In genomic region chr16:4594814-4595526, GRCm38 (mm10) we compare ENCODE assay signal across 8 mouse cellular contexts. TPM values are rescaled to one million over a fixed set of nuclear protein-coding genes. Genes with fewer than 3 reads are reported as not detected.
DNase-seq lines count a peak whose midpoint lies in the region; ATAC-seq and TF ChIP-seq lines count a peak whose summit lies in the region.

No protein-coding gene starts in this region.

- H3K36me3 ChIP-seq in heart, adult 2 months (ENCODE audit: control insufficient read depth, insufficient read depth, low read length) = no peaks in the 10 kb centered on the region; the same call in 1 of the 2 replicates
- peaks cover 6% of the 10 kb centered on the region for H3K36me3 ChIP-seq in lung, embryonic 16.5 days (ENCODE audit: control insufficient read depth, insufficient read depth, low read length)

- no peaks in the 10 kb centered on the region for H3K9me3 ChIP-seq in lung, embryonic 16.5 days (ENCODE audit: control insufficient read depth, low read length)

- ATAC-seq in hematopoietic stem cell, adult 5-6 weeks (replicated peaks in 1 of 2; ENCODE audit: insufficient read depth in 1 of 2, low FRiP score in 2 of 2, low TSS enrichment in 1 of 2, low read depth in 1 of 2, poor library complexity in 2 of 2, severe bottlenecking in 2 of 2) = peak; percentile 23 to 31; a peak in 1 of 4 replicates
- ATAC-seq in lung, embryonic 16.5 days (ENCODE audit: low read depth) = peak; percentile 32

- DNase-seq in heart, adult 2 months = no peak
- no peak for DNase-seq in heart, adult 8-10 months (ENCODE audit: low spot score)
- DNase-seq in B cell, adult 2 months = peak; percentile 25 to 38
- DNase-seq in cerebellum, adult 9-11 months = peak; percentile 59
- DNase-seq in testis, postnatal 14 days (ENCODE audit: low spot score) = peak; percentile 53
- DNase-seq in spleen, adult 12 weeks (ENCODE audit: low spot score) = no peak

- H3K79me2 ChIP-seq in heart, adult 2 months (replicated peaks; ENCODE audit: control insufficient read depth, insufficient read depth, low read length) = no peaks in the 10 kb centered on the region

- no peak for TF ChIP-seq POLR2A in heart, adult 2 months (IDR thresholded peaks at IDR 0.05; ENCODE audit: insufficient read depth, low read depth, low read length)

- peak overlapping the region; percentile 91 for H3K4me2 ChIP-seq in lung, embryonic 16.5 days (ENCODE audit: low read depth, low read length)

- TF ChIP-seq CTCF in heart, adult 2 months (IDR thresholded peaks at IDR 0.05) = no peak

- intact Hi-C loops in heart, adult 2 months (cut with DNase I) = loop anchor here (1.0 to 2.0 kb wide), 2 partner anchors 9 to 36 kb away; partner anchors contain the start of gene Tfap4

- H3K9ac ChIP-seq in heart, adult 2 months (ENCODE audit: low read depth, low read length) = peak overlapping the region; percentile 88
- peak overlapping the region; percentile 93 for H3K9ac ChIP-seq in lung, embryonic 16.5 days (ENCODE audit: low read length)

- H3K4me3 ChIP-seq in heart, adult 2 months = peak overlapping the region; percentile 75
- H3K4me3 ChIP-seq in lung, embryonic 16.5 days (ENCODE audit: low read length) = peak overlapping the region; percentile 90

- peaks cover 2% of the 10 kb centered on the region for H3K4me1 ChIP-seq in heart, adult 2 months (ENCODE audit: control insufficient read depth, insufficient read depth, low read length)
- H3K4me1 ChIP-seq in lung, embryonic 16.5 days (replicated peaks; ENCODE audit: control insufficient read depth, insufficient read depth, low read length) = peaks cover 56% of the 10 kb centered on the region

- H3K27me3 ChIP-seq in heart, adult 2 months (ENCODE audit: control insufficient read depth, insufficient read depth, low read length) = no peaks in the 10 kb centered on the region
- H3K27me3 ChIP-seq in lung, embryonic 16.5 days (ENCODE audit: control insufficient read depth, insufficient read depth, low read depth, low read length) = no peaks in the 10 kb centered on the region

- WGBS in heart, adult 2 months = 3% methylated on average over 40 of the region's 52 CpGs
- WGBS in lung, embryonic 16.5 days = under 1% methylated on average over 34 of the region's 52 CpGs

- peak overlapping the region; percentile 84 for H3K27ac ChIP-seq in heart, adult 2 months
- H3K27ac ChIP-seq in lung, embryonic 16.5 days (ENCODE audit: low read length) = peak overlapping the region; percentile 93

- no peak for TF ChIP-seq EP300 in heart, adult 2 months (IDR thresholded peaks at IDR 0.05; ENCODE audit: insufficient read depth, low read depth, low read length)

RNA-seq across cellular contexts. Expression of gene Glis2, which starts 0.5 kb away (rescaled TPM):
- 10 to 100 TPM; 10.0 to 11.1 TPM for total RNA-seq in heart, adult 2 months (2021)
- polyA plus RNA-seq in heart, adult 2 months (2012; rRNA removed) = 17.3 and 23.8 TPM in 2 replicates
- 10 to 100 TPM in 2 of 4 experiments, 1 to 10 TPM in 2; 7.3 to 13.5 (median 9.5) TPM for total RNA-seq in heart, adult 8-10 months (2022)
- 1.7 and 4.3 TPM in 2 replicates for total RNA-seq in hematopoietic stem cell, adult 5-6 weeks (2017)
- polyA plus RNA-seq in lung, embryonic 16.5 days (2015; fragmentation: Nextera tagmentation; extraction: Ambion mirVana) = 21.3 and 23.7 TPM in 2 replicates

RNA-seq across cellular contexts. Expression of gene Pam16, which starts 29.8 kb away (rescaled TPM):
- 100 to 1,000 TPM; 119 to 165 TPM for total RNA-seq in heart, adult 2 months (2021)
- polyA plus RNA-seq in heart, adult 2 months (2012; rRNA removed) = 36.3 and 39.4 TPM in 2 replicates
- total RNA-seq in heart, adult 8-10 months (2022) = 100 to 1,000 TPM; 145 to 188 (median 160) TPM
- total RNA-seq in hematopoietic stem cell, adult 5-6 weeks (2017) = 37.6 and 53.7 TPM in 2 replicates
- 89.9 and 96.2 TPM in 2 replicates for polyA plus RNA-seq in lung, embryonic 16.5 days (2015; fragmentation: Nextera tagmentation; extraction: Ambion mirVana)

RNA-seq across cellular contexts. Expression of gene Tfap4, which starts 35.3 kb away (rescaled TPM):
- 1 to 10 TPM; 3.2 to 3.4 TPM for total RNA-seq in heart, adult 2 months (2021)
- 2.4 and 2.9 TPM in 2 replicates for polyA plus RNA-seq in heart, adult 2 months (2012; rRNA removed)
- total RNA-seq in heart, adult 8-10 months (2022) = 1 to 10 TPM; 2.8 to 6.2 (median 3.6) TPM
- total RNA-seq in hematopoietic stem cell, adult 5-6 weeks (2017) = 49.7 and 59.2 TPM in 2 replicates
- 13.2 and 15.5 TPM in 2 replicates for polyA plus RNA-seq in lung, embryonic 16.5 days (2015; fragmentation: Nextera tagmentation; extraction: Ambion mirVana)

RNA-seq across cellular contexts. Expression of gene Vasn, which starts 44.8 kb away (rescaled TPM):
- 10 to 100 TPM in 1 of 2 experiments, 1 to 10 TPM in 1; 9.2 to 10.5 TPM for total RNA-seq in heart, adult 2 months (2021)
- polyA plus RNA-seq in heart, adult 2 months (2012; rRNA removed) = 23.9 and 24.2 TPM in 2 replicates
- 1 to 10 TPM; 6.9 to 9.3 (median 8.1) TPM for total RNA-seq in heart, adult 8-10 months (2022)
- total RNA-seq in hematopoietic stem cell, adult 5-6 weeks (2017) = 0.89 and 1.8 TPM in 2 replicates
- polyA plus RNA-seq in lung, embryonic 16.5 days (2015; fragmentation: Nextera tagmentation; extraction: Ambion mirVana) = 28.5 and 30.4 TPM in 2 replicates

RNA-seq across cellular contexts. Expression of gene Dnaja3, which starts 44.8 kb away (rescaled TPM):
- 100 to 1,000 TPM; 138 to 150 TPM for total RNA-seq in heart, adult 2 months (2021)
- polyA plus RNA-seq in heart, adult 2 months (2012; rRNA removed) = 80.8 and 104 TPM in 2 replicates
- 100 to 1,000 TPM; 146 to 154 (median 153) TPM for total RNA-seq in heart, adult 8-10 months (2022)
- total RNA-seq in hematopoietic stem cell, adult 5-6 weeks (2017) = 55.2 and 76.0 TPM in 2 replicates
- 61.3 and 61.9 TPM in 2 replicates for polyA plus RNA-seq in lung, embryonic 16.5 days (2015; fragmentation: Nextera tagmentation; extraction: Ambion mirVana)

Comparison
In these comparisons a context has a peak if more than half of its experiments do, and no peak if none do; other contexts are left out.
1. DNase-seq: peak in B cell, adult 2 months (2 of 2), cerebellum, adult 9-11 months (single experiment) and testis, postnatal 14 days (single experiment); none in heart, adult 2 months (0 of 2), heart, adult 8-10 months (single experiment) and spleen, adult 12 weeks (single experiment).